Mouse (Mus musculus): ENCODE measurements at regions not wholly inside any gene's neighbourhood (a gene's known extent, or its start where the extent isn't known, plus 50 kb on each side); places are given as distances from the start of the nearest gene placed in this dataset.

GRCm38 (mm10) chr13:48013336-48013750, 247.7 kb upstream of the Id4 start:
- Histone ChIP-seq H3K27me3 (replicated peaks) (no peaks in the 10 kb centered on the region), H3K4me3 (replicated peaks in 1 of 3; ENCODE audit: low read depth in 2 of 3, low read length in 2 of 3, poor library complexity in 1 of 3) (no peak overlapping the region), H3K9me3 (replicated peaks; ENCODE audit: low read length) (peaks cover 76% of the 10 kb centered on the region), H3K36me3 (replicated peaks in 1 of 2; ENCODE audit: control insufficient read depth in 1 of 2, insufficient read depth in 1 of 2, low read length in 1 of 2) (no peaks in the 10 kb centered on the region), H3K79me2 (replicated peaks; ENCODE audit: control insufficient read depth, extremely low read depth, insufficient read depth, poor library complexity, severe bottlenecking) (no peaks in the 10 kb centered on the region), H3K27ac (ENCODE audit: insufficient read depth, low read depth) (no peak overlapping the region), H3K9ac (ENCODE audit: insufficient read depth, low read depth) (no peak overlapping the region), H3K4me1 (ENCODE audit: control insufficient read depth in 1 of 2, insufficient read depth in 2 of 2) (no peaks in the 10 kb centered on the region), H3K4me2 (ENCODE audit: insufficient read depth, low read depth, poor library complexity, severe bottlenecking) (no peak overlapping the region)
- in situ Hi-C loops (cut with MboI; ENCODE audit: low pct_ligation_motif_present, low pct_unique_long_range_greater_than_20kb, low sequenced_read_pairs) (loop anchor here (25.0 kb wide), 1 partner anchor 449 kb away; no protein-coding TSS in a partner anchor), dilution Hi-C loops (cut with MboI; ENCODE audit: extremely low pct_ligation_motif_present, extremely low pct_unique_long_range_greater_than_20kb, low sequenced_read_pairs) (no loop called here)
- no peak for DNase-seq (ENCODE audit: extremely low read depth)
- no peak for TF ChIP-seq TBP (conservative IDR thresholded peaks at IDR 0.05; ENCODE audit: low read depth, low read length)
- TF ChIP-seq USF2 (conservative IDR thresholded peaks at IDR 0.05; ENCODE audit: low read depth, low read length): no peak
- TF ChIP-seq MAX (IDR thresholded peaks at IDR 0.05; ENCODE audit: low read length): no peak
- no peak for TF ChIP-seq IRF4 (IDR thresholded peaks at IDR 0.05; ENCODE audit: low read depth, low read length)
- no peak for TF ChIP-seq NRF1 (IDR thresholded peaks at IDR 0.05; ENCODE audit: low read depth, low read length)
- TF ChIP-seq MXI1 (IDR thresholded peaks at IDR 0.05; ENCODE audit: low read depth, low read length): no peak
- no peak for TF ChIP-seq MAFK (IDR thresholded peaks at IDR 0.05; ENCODE audit: insufficient replicate concordance, low read length)
- no peak for TF ChIP-seq ZKSCAN1 (IDR thresholded peaks at IDR 0.05; ENCODE audit: borderline replicate concordance, low read depth, low read length)
- TF ChIP-seq POLR2AphosphoS2 (IDR thresholded peaks at IDR 0.05; ENCODE audit: low read depth, low read length): no peak
- TF ChIP-seq E2F4 (IDR thresholded peaks at IDR 0.05; ENCODE audit: insufficient replicate concordance, low read depth, low read length): no peak
- no peak for TF ChIP-seq ELF1 (IDR thresholded peaks at IDR 0.05; ENCODE audit: low read depth, low read length)
- TF ChIP-seq KAT2A (IDR thresholded peaks at IDR 0.05; ENCODE audit: insufficient replicate concordance, low read length): no peak
- TF ChIP-seq HCFC1 (IDR thresholded peaks at IDR 0.05; ENCODE audit: low read depth, low read length): no peak
- TF ChIP-seq GABPA (IDR thresholded peaks at IDR 0.05; ENCODE audit: insufficient replicate concordance, low read depth, low read length): no peak
- TF ChIP-seq RCOR1 (conservative IDR thresholded peaks at IDR 0.05; ENCODE audit: low read depth, low read length): no peak
- TF ChIP-seq PAX5 (IDR thresholded peaks at IDR 0.05; ENCODE audit: low read length): no peak
- TF ChIP-seq BHLHE40 (IDR thresholded peaks at IDR 0.05; ENCODE audit: low read depth, low read length): no peak
- TF ChIP-seq ZC3H11A (IDR thresholded peaks at IDR 0.05; ENCODE audit: low read depth, low read length): no peak
- TF ChIP-seq POLR2A (IDR thresholded peaks at IDR 0.05; ENCODE audit: low read depth, low read length): no peak
- no peak for TF ChIP-seq MAZ (IDR thresholded peaks at IDR 0.05; ENCODE audit: low read depth, low read length)

DNA sequence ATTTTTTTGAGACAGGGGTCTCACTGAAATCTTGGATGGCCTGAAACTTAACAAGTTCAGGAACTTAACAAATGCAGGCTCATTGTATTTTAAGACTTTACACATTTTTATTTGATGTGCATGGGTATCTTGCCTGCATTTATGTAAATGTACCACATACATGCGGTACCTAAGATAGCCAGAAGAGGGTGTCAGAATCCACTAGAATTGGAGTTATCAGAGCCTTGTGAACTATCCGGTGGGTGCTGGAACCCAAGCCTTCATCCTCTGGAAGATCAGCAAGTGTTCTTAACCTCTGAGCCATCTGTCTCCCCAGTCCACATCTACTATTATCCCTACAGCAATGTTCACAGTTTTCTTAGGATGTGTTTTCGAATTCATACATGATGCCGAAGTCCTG, 245.7 kb upstream of the Id4 start:
- dilution Hi-C loops (cut with MboI; ENCODE audit: extremely low pct_ligation_motif_present, extremely low pct_unique_long_range_greater_than_20kb, low sequenced_read_pairs) (no loop called here), in situ Hi-C loops (cut with MboI; ENCODE audit: low pct_ligation_motif_present, low pct_unique_long_range_greater_than_20kb, low sequenced_read_pairs) (loop anchor here (25.0 kb wide), 1 partner anchor 447 kb away; no protein-coding TSS in a partner anchor)
- DNase-seq (ENCODE audit: extremely low read depth): no peak
- TF ChIP-seq MYC (IDR thresholded peaks at IDR 0.05; ENCODE audit: low read depth, low read length): no peak
- TF ChIP-seq CTCF (conservative IDR thresholded peaks at IDR 0.05 in 1 of 2, IDR thresholded peaks at IDR 0.05 in 1 of 2; ENCODE audit: low read depth in 2 of 2, low read length in 2 of 2): 0 out of 4 replicates have a peak, but pooled peaks of 1 of the 2 experiments have one; percentile 7
- H3K27ac ChIP-seq (ENCODE audit: insufficient read depth, low read depth): no peak overlapping the region
- no peak overlapping the region for H3K4me3 ChIP-seq (replicated peaks in 1 of 3; ENCODE audit: low read depth in 2 of 3, low read length in 2 of 3, poor library complexity in 1 of 3)
- H3K79me2 ChIP-seq (replicated peaks; ENCODE audit: control insufficient read depth, extremely low read depth, insufficient read depth, poor library complexity, severe bottlenecking): no peaks in the 10 kb centered on the region
- no peaks in the 10 kb centered on the region for H3K36me3 ChIP-seq (replicated peaks in 1 of 2; ENCODE audit: control insufficient read depth in 1 of 2, insufficient read depth in 1 of 2, low read length in 1 of 2)
- H3K9ac ChIP-seq (ENCODE audit: insufficient read depth, low read depth): no peak overlapping the region
- H3K4me2 ChIP-seq (ENCODE audit: insufficient read depth, low read depth, poor library complexity, severe bottlenecking): no peak overlapping the region
- H3K4me1 ChIP-seq (ENCODE audit: control insufficient read depth in 1 of 2, insufficient read depth in 2 of 2): no peaks in the 10 kb centered on the region
- H3K27me3 ChIP-seq (replicated peaks): no peaks in the 10 kb centered on the region
- H3K9me3 ChIP-seq (replicated peaks; ENCODE audit: low read length): peaks cover 72% of the 10 kb centered on the region
